Mouse (Mus musculus) heart, embryonic 14.5 days (tissue): ENCODE measurements at regions not wholly inside any gene's neighbourhood (a gene's known extent, or its start where the extent isn't known, plus 50 kb on each side); places are given as distances from the start of the nearest gene placed in this dataset.

Source experiments
- ATAC-seq: fragments of 200-750 bp; cut with Nextera tagmentation; 2 replicates; pipeline ENCODE4 v1.8.0; 2017; ENCODE audit warnings: low read depth, moderate TSS enrichment; ENCODE audit not compliant: insufficient number of reproducible peaks, insufficient read depth, low FRiP score
- H3K27ac ChIP-seq, 2 experiments: fragments of 200-500 bp in 1 of 2; fragments of 300-500 bp in 1 of 2; sonication (generic) in 1 of 2; replicated peaks in 1 of 2; 2 replicates each; pipeline ENCODE4 v1.5.1; 2012 to 2014; ENCODE audit warnings: low read depth in 2 of 2, low read length in 2 of 2, control low read depth in 1 of 2, mild to moderate bottlenecking in 1 of 2, mixed read lengths in 1 of 2; ENCODE audit not compliant: control insufficient read depth in 1 of 2, insufficient read depth in 1 of 2
- H3K27me3 ChIP-seq: fragments of 300-500 bp; sonication (generic); 2 replicates; pipeline ENCODE4 v1.6.1; 2014; ENCODE audit warnings: mild to moderate bottlenecking, low read length, control low read depth; ENCODE audit not compliant: control insufficient read depth, insufficient read depth
- H3K36me3 ChIP-seq: fragments of 300-500 bp; sonication (generic); 2 replicates; pipeline ENCODE4 v1.6.1; 2014; ENCODE audit warnings: mild to moderate bottlenecking, control low read depth, low read length, mixed read lengths; ENCODE audit not compliant: control insufficient read depth, insufficient read depth
- H3K4me1 ChIP-seq, 2 experiments: fragments of 200-500 bp in 1 of 2; fragments of 300-500 bp in 1 of 2; sonication (generic) in 1 of 2; 2 replicates each; pipeline ENCODE4 v1.6.1; 2012 to 2014; ENCODE audit warnings: low read length in 2 of 2, control low read depth in 1 of 2, mixed read lengths in 1 of 2; ENCODE audit not compliant: control insufficient read depth in 2 of 2, insufficient read depth in 2 of 2
- H3K4me2 ChIP-seq: fragments of 300-500 bp; sonication (generic); 2 replicates; pipeline ENCODE4 v1.6.1; 2014; ENCODE audit warnings: mild to moderate bottlenecking, low read length
- H3K4me3 ChIP-seq, 2 experiments: fragments of 200-500 bp in 1 of 2; fragments of 300-500 bp in 1 of 2; sonication (generic) in 1 of 2; 2 replicates each; pipeline ENCODE4 v1.5.1; 2012 to 2014; ENCODE audit warnings: low read length in 2 of 2, mild to moderate bottlenecking in 2 of 2, control low read depth in 1 of 2, low read depth in 1 of 2, moderate library complexity in 1 of 2; ENCODE audit not compliant: control insufficient read depth in 1 of 2, insufficient read depth in 1 of 2
- H3K9ac ChIP-seq: fragments of 300-500 bp; sonication (generic); 2 replicates; pipeline ENCODE4 v1.6.1; 2014; ENCODE audit warnings: mild to moderate bottlenecking, low read length
- H3K9me3 ChIP-seq: fragments of 300-500 bp; sonication (generic); 2 replicates; pipeline ENCODE4 v1.6.1; 2016; ENCODE audit warnings: low read length, control low read depth; ENCODE audit not compliant: control insufficient read depth
- WGBS: fragments of 180-500 bp; shearing (Covaris S2); extraction: QIAGEN DNeasy Blood & Tissue Kit; methylation state at CpG from one replicate; pipeline ENCODE4 v1.1.7; 2014; 5-methylcytosine and 5-hydroxymethylcytosine counted together

DNA sequence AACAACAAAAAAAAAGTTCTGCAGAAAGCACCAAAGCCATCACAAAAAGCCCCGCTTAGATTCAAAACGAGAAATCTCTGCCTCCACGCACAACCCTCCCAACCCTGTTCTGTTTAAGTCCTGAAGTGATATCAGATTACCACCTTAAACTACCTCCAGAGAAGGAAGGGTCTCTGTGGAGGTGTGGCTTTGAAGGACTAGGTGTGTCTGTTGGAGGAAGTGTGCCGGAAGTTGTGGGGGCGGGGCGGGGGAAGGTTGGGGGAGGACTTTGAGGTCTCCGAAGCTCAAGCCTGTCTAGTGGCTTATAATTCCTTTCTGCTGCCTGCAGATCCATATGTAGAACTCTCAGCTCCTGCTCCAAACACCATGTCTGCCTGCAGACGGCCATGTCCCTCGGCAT, 173.6 kb downstream of the Mreg start:
- H3K27me3 ChIP-seq, result no peaks in the 10 kb centered on the region
- no peak overlapping the region for H3K9ac ChIP-seq
- H3K4me2 ChIP-seq, result no peak overlapping the region
- H3K9me3 ChIP-seq, result no peaks in the 10 kb centered on the region
- H3K27ac ChIP-seq, result no peak overlapping the region
- H3K4me1 ChIP-seq, result peaks cover 0 to 2% of the 10 kb centered on the region in 2 experiments; a peak in 1 of 4 replicates
- no peaks in the 10 kb centered on the region for H3K36me3 ChIP-seq
- ATAC-seq, result no peak
- no peak overlapping the region for H3K4me3 ChIP-seq
- 60% methylated on average over 9 of the region's 9 CpGs for WGBS

DNA sequence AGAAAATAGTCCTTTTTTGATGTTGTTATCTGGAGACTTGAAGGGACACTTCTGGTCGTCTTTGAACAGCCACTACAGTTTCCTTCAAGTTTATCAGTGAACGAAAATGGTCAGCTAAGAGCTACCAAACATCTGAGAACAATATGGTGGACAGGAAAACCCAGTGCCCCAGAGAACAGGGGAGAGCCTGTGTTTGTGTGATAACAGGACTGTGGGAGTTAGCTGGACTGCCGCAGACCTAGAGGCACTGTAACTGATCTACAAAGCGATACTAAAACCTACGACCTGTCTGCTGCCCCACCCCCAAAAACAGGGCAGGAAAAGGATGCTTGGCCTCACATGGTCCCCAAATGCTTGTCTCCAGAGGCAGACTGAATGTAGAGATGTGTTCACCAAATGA, 175.5 kb downstream of the Mreg start:
- no peak overlapping the region for H3K4me2 ChIP-seq
- H3K36me3 ChIP-seq, result no peaks in the 10 kb centered on the region
- H3K27me3 ChIP-seq, result no peaks in the 10 kb centered on the region
- no peaks in the 10 kb centered on the region for H3K9me3 ChIP-seq
- WGBS, result 25% methylated on average over 5 of the region's 5 CpGs
- H3K9ac ChIP-seq, result no peak overlapping the region
- no peak for ATAC-seq
- peaks cover 0 to 2% of the 10 kb centered on the region in 2 experiments; a peak in 1 of 4 replicates for H3K4me1 ChIP-seq
- no peak overlapping the region for H3K4me3 ChIP-seq
- no peak overlapping the region for H3K27ac ChIP-seq

- no peak for ATAC-seq
Measured at GRCm38 (mm10) chr1:72036141-72036540, 176.0 kb downstream of the Mreg start.

GRCm38 (mm10) chr1:72033941-72034340, 178.2 kb downstream of the Mreg start:
- no peak overlapping the region for H3K9ac ChIP-seq
- WGBS, result 76% methylated on average over 2 of the region's 2 CpGs
- peaks cover 0 to 2% of the 10 kb centered on the region in 2 experiments; a peak in 1 of 4 replicates for H3K4me1 ChIP-seq
- no peaks in the 10 kb centered on the region for H3K36me3 ChIP-seq
- no peak for ATAC-seq
- H3K27me3 ChIP-seq, result no peaks in the 10 kb centered on the region
- no peak overlapping the region for H3K27ac ChIP-seq
- no peaks in the 10 kb centered on the region for H3K9me3 ChIP-seq
- no peak overlapping the region for H3K4me3 ChIP-seq
- H3K4me2 ChIP-seq, result no peak overlapping the region

More at GRCm38 (mm10) chr1:72036141-72036540, 176.0 kb downstream of the Mreg start:
- H3K4me2 ChIP-seq, result no peak overlapping the region
- H3K27ac ChIP-seq, result no peak overlapping the region
- H3K9me3 ChIP-seq, result no peaks in the 10 kb centered on the region
- no peaks in the 10 kb centered on the region for H3K27me3 ChIP-seq
- 86% methylated on average over 5 of the region's 5 CpGs for WGBS
- H3K9ac ChIP-seq, result no peak overlapping the region
- no peak overlapping the region for H3K4me3 ChIP-seq
- H3K4me1 ChIP-seq, result peaks cover 0 to 2% of the 10 kb centered on the region in 2 experiments; a peak in 1 of 4 replicates
- no peaks in the 10 kb centered on the region for H3K36me3 ChIP-seq

DNA sequence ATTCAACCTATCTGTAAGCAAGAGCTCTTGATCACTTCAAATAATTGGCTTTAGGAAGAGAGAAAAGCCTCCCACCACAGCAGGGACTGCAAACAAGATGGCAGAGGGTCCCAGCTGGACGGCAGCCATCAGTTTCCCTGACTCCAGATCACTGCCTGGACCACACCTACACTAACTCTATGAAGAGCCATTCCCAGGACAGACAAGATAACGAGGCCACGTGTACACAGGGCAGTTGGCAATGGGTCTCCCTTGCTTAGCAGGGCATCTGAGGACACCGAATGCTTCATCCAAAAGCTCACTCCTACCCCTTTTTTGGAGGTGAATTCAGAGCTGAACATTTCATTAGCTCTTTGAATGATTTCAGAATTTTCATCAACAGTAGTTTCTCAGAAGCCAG, 179.9 kb downstream of the Mreg start:
- H3K9ac ChIP-seq, result no peak overlapping the region
- no peaks in the 10 kb centered on the region for H3K9me3 ChIP-seq
- peaks cover 0 to 2% of the 10 kb centered on the region in 2 experiments; a peak in 1 of 4 replicates for H3K4me1 ChIP-seq
- 63% methylated on average over 4 of the region's 4 CpGs for WGBS
- no peak overlapping the region for H3K27ac ChIP-seq
- H3K36me3 ChIP-seq, result no peaks in the 10 kb centered on the region
- no peak overlapping the region for H3K4me3 ChIP-seq
- no peaks in the 10 kb centered on the region for H3K27me3 ChIP-seq
- ATAC-seq, result no peak
- H3K4me2 ChIP-seq, result no peak overlapping the region

- Histone ChIP-seq H3K4me3 (no peak overlapping the region), H3K4me2 (no peak overlapping the region), H3K9me3 (no peaks in the 10 kb centered on the region), H3K9ac (no peak overlapping the region), H3K27me3 (no peaks in the 10 kb centered on the region), H3K4me1 (no peaks in the 10 kb centered on the region), H3K27ac (no peak overlapping the region), H3K36me3 (no peaks in the 10 kb centered on the region)
- 66% methylated on average over 8 of the region's 8 CpGs for WGBS
- ATAC-seq, result no peak
Measured at GRCm38 (mm10) chr1:72030763-72031405, 181.2 kb downstream of the Mreg start.

- H3K9me3 ChIP-seq, result no peaks in the 10 kb centered on the region
- H3K27me3 ChIP-seq, result no peaks in the 10 kb centered on the region
- no peak for ATAC-seq
- no peak overlapping the region for H3K9ac ChIP-seq
- no peak overlapping the region for H3K4me2 ChIP-seq
- H3K4me3 ChIP-seq, result no peak overlapping the region
- no peak overlapping the region for H3K27ac ChIP-seq
- H3K36me3 ChIP-seq, result no peaks in the 10 kb centered on the region
- H3K4me1 ChIP-seq, result no peaks in the 10 kb centered on the region
- 64% methylated on average over 6 of the region's 6 CpGs for WGBS
Measured at GRCm38 (mm10) chr1:72029625-72030024, 182.5 kb downstream of the Mreg start.

DNA sequence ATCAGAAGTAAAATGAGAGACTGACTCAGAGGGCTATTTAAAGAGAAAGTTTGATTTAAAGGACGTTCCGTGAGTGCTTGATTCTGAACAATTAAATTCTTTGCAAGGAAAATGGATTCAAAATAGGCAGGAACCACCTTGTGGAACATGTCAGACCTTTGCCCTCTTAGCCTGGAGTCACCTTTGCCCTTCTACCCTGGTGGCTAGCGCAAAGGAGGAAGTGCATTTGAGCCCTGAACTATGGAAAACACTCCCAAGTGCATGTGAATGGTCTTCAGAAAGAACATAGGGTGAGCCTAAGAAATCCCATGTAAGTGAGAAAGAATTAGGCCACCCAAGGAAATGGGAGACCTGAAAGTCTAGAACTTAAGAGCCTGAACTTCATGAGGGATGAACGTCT, 185.2 kb downstream of the Mreg start:
- Histone ChIP-seq H3K27me3 (no peaks in the 10 kb centered on the region), H3K4me3 (no peak overlapping the region), H3K36me3 (no peaks in the 10 kb centered on the region), H3K4me2 (no peak overlapping the region), H3K9me3 (no peaks in the 10 kb centered on the region), H3K9ac (no peak overlapping the region), H3K4me1 (no peaks in the 10 kb centered on the region), H3K27ac (no peak overlapping the region)
- 90% methylated on average over 4 of the region's 4 CpGs for WGBS
- no peak for ATAC-seq
